Mouse (Mus musculus): ENCODE measurements around the gene Trim14. TPM values are rescaled to one million over a fixed set of nuclear protein-coding genes. Genes with fewer than 3 reads are reported as not detected.

Trim14 gene
- polyA plus RNA-seq, 1 experiment from 2014 or later, result 2.4 TPM

- Histone ChIP-seq H3K9ac (replicated peaks; ENCODE audit: low read length) (peak within 1 kb of the TSS; percentile 87), H3K4me2 (ENCODE audit: low read length) (peak within 1 kb of the TSS; percentile 91), H3K36me3 (ENCODE audit: control insufficient read depth, insufficient read depth, low read length) (no peaks in the 10 kb centered on the region), H3K27me3 (ENCODE audit: control insufficient read depth, insufficient read depth, low read length) (no peaks in the 10 kb centered on the region), H3K4me3 (replicated peaks; ENCODE audit: low read depth, low read length) (peak within 1 kb of the TSS; percentile 78), H3K27ac (replicated peaks; ENCODE audit: low read depth, low read length) (peak within 1 kb of the TSS; percentile 97), H3K4me1 (ENCODE audit: control insufficient read depth, insufficient read depth, low read length) (peaks cover 13% of the 10 kb centered on the region; the same call in 1 of the 2 replicates), H3K9me3 (ENCODE audit: control insufficient read depth, low read length) (no peaks in the 10 kb centered on the region)
- peak; percentile 91 for ATAC-seq (ENCODE audit: low FRiP score, low TSS enrichment)
- WGBS, result under 1% methylated on average over 59 of the region's 66 CpGs
- DNase-seq, result peak; percentile 96
Observed at GRCm38 (mm10) chr4:46450519-46451131, 85.3 kb downstream of the Trim14 start, which contains the start of gene Anp32b. Anp32b (plus strand) TSS chr4:46450902.

- H3K27me3 ChIP-seq (ENCODE audit: control insufficient read depth, insufficient read depth, low read length), result no peaks in the 10 kb centered on the region
- H3K27ac ChIP-seq (replicated peaks; ENCODE audit: low read depth, low read length), result peak overlapping the region; percentile 97
- peak overlapping the region; percentile 87 for H3K9ac ChIP-seq (replicated peaks; ENCODE audit: low read length)
- H3K4me1 ChIP-seq (ENCODE audit: control insufficient read depth, insufficient read depth, low read length), result peaks cover 13% of the 10 kb centered on the region; the same call in 1 of the 2 replicates
- H3K4me3 ChIP-seq (replicated peaks; ENCODE audit: low read depth, low read length), result peak overlapping the region; percentile 78
- no peaks in the 10 kb centered on the region for H3K9me3 ChIP-seq (ENCODE audit: control insufficient read depth, low read length)
- DNase-seq, result no peak
- 32% methylated on average over 7 of the region's 7 CpGs for WGBS
- ATAC-seq (ENCODE audit: low FRiP score, low TSS enrichment), result no peak
- H3K4me2 ChIP-seq (ENCODE audit: low read length), result peak overlapping the region; percentile 91
- H3K36me3 ChIP-seq (ENCODE audit: control insufficient read depth, insufficient read depth, low read length), result no peaks in the 10 kb centered on the region
Observed at GRCm38 (mm10) chr4:46450020-46450518, 85.9 kb downstream of the Trim14 start.

- DNase-seq, result no peak
- 44% methylated on average over 6 of the region's 6 CpGs for WGBS
- Histone ChIP-seq H3K9me3 (ENCODE audit: control insufficient read depth, low read length) (no peaks in the 10 kb centered on the region), H3K4me1 (ENCODE audit: control insufficient read depth, insufficient read depth, low read length) (peaks cover 13% of the 10 kb centered on the region; the same call in 1 of the 2 replicates), H3K27me3 (ENCODE audit: control insufficient read depth, insufficient read depth, low read length) (no peaks in the 10 kb centered on the region), H3K36me3 (ENCODE audit: control insufficient read depth, insufficient read depth, low read length) (no peaks in the 10 kb centered on the region), H3K4me2 (ENCODE audit: low read length) (no peak overlapping the region), H3K9ac (replicated peaks; ENCODE audit: low read length) (no peak overlapping the region), H3K4me3 (replicated peaks; ENCODE audit: low read depth, low read length) (no peak overlapping the region), H3K27ac (replicated peaks; ENCODE audit: low read depth, low read length) (no peak overlapping the region)
- ATAC-seq (ENCODE audit: low FRiP score, low TSS enrichment), result no peak
Observed at GRCm38 (mm10) chr4:46448886-46449285, 87.1 kb downstream of the Trim14 start.

- H3K4me1 ChIP-seq (ENCODE audit: control insufficient read depth, insufficient read depth, low read length), result peaks cover 2% of the 10 kb centered on the region; the same call in 1 of the 2 replicates
- no peak overlapping the region for H3K4me3 ChIP-seq (replicated peaks; ENCODE audit: low read depth, low read length)
- no peak overlapping the region for H3K27ac ChIP-seq (replicated peaks; ENCODE audit: low read depth, low read length)
- 78% methylated on average over 1 of the region's 1 CpGs for WGBS
- H3K9ac ChIP-seq (replicated peaks; ENCODE audit: low read length), result no peak overlapping the region
- no peaks in the 10 kb centered on the region for H3K36me3 ChIP-seq (ENCODE audit: control insufficient read depth, insufficient read depth, low read length)
- H3K27me3 ChIP-seq (ENCODE audit: control insufficient read depth, insufficient read depth, low read length), result no peaks in the 10 kb centered on the region
- no peak for ATAC-seq (ENCODE audit: low FRiP score, low TSS enrichment)
- no peak for DNase-seq
- no peaks in the 10 kb centered on the region for H3K9me3 ChIP-seq (ENCODE audit: control insufficient read depth, low read length)
- H3K4me2 ChIP-seq (ENCODE audit: low read length), result no peak overlapping the region
Observed at GRCm38 (mm10) chr4:46447461-46447860, 88.5 kb downstream of the Trim14 start.

GRCm38 (mm10) chr4:46445237-46445945 is 90.5 kb downstream of the Trim14 start:
- ATAC-seq (ENCODE audit: low FRiP score, low TSS enrichment), result no peak
- H3K4me1 ChIP-seq (ENCODE audit: control insufficient read depth, insufficient read depth, low read length), result no peaks in the 10 kb centered on the region
- H3K4me2 ChIP-seq (ENCODE audit: low read length), result no peak overlapping the region
- H3K27me3 ChIP-seq (ENCODE audit: control insufficient read depth, insufficient read depth, low read length), result no peaks in the 10 kb centered on the region
- no peak overlapping the region for H3K27ac ChIP-seq (replicated peaks; ENCODE audit: low read depth, low read length)
- WGBS, result 54% methylated on average over 9 of the region's 9 CpGs
- H3K9me3 ChIP-seq (ENCODE audit: control insufficient read depth, low read length), result no peaks in the 10 kb centered on the region
- H3K36me3 ChIP-seq (ENCODE audit: control insufficient read depth, insufficient read depth, low read length), result no peaks in the 10 kb centered on the region
- DNase-seq, result no peak
- no peak overlapping the region for H3K9ac ChIP-seq (replicated peaks; ENCODE audit: low read length)
- no peak overlapping the region for H3K4me3 ChIP-seq (replicated peaks; ENCODE audit: low read depth, low read length)

Other genes with a start within 250 kb of the Trim14 start
- not detected in 2 replicates for gene Foxe1, start 192.5 kb downstream of the Trim14 start, polyA plus RNA-seq (2014; fragmentation: Nextera tagmentation; extraction: Ambion mirVana)
- 8.6 and 10.1 TPM in 2 replicates for gene Trmo, start 146.7 kb downstream of the Trim14 start, polyA plus RNA-seq (2014; fragmentation: Nextera tagmentation; extraction: Ambion mirVana)
- gene Hemgn, start 122.6 kb downstream of the Trim14 start, polyA plus RNA-seq (2014; fragmentation: Nextera tagmentation; extraction: Ambion mirVana), result 0.12 TPM in 1 of 2 replicates, not detected in the other
- gene Anp32b, start 85.2 kb downstream of the Trim14 start, polyA plus RNA-seq (2014; fragmentation: Nextera tagmentation; extraction: Ambion mirVana), result 64.0 and 70.4 TPM in 2 replicates
- gene Nans, start 46.9 kb downstream of the Trim14 start, polyA plus RNA-seq (2014; fragmentation: Nextera tagmentation; extraction: Ambion mirVana), result 47.3 and 47.5 TPM in 2 replicates
- 5.1 and 5.4 TPM in 2 replicates for gene Coro2a, start 66.1 kb upstream of the Trim14 start, polyA plus RNA-seq (2014; fragmentation: Nextera tagmentation; extraction: Ambion mirVana)
- 0.16 and 0.31 TPM in 2 replicates for gene Tbc1d2, start 114.1 kb upstream of the Trim14 start, polyA plus RNA-seq (2014; fragmentation: Nextera tagmentation; extraction: Ambion mirVana)